Mouse (Mus musculus) forebrain, embryonic 11.5 days (tissue): ENCODE results near the gene Smg9. TPM values are rescaled to one million over a fixed set of nuclear protein-coding genes. Genes with fewer than 3 reads are reported as not detected.

Source experiments
- ATAC-seq: fragments of 200-750 bp; cut with Nextera tagmentation; replicated peaks from 2 replicates; pipeline ENCODE4 v1.8.0; 2017; ENCODE audit warnings: moderate TSS enrichment; ENCODE audit not compliant: low FRiP score
- DNase-seq: peaks from one replicate; pipeline ENCODE4 v3.0.0-alpha.2; 2017; ENCODE audit warnings: low spot score
- H3K27ac ChIP-seq: fragments of 300-500 bp; sonication (generic); 2 replicates; pipeline ENCODE4 v1.5.1; 2014; ENCODE audit warnings: low read depth, low read length
- H3K27me3 ChIP-seq: fragments of 300-500 bp; sonication (generic); 2 replicates; pipeline ENCODE4 v1.6.1; 2014; ENCODE audit warnings: mild to moderate bottlenecking, low read length, mixed read lengths; ENCODE audit not compliant: control insufficient read depth, insufficient read depth
- H3K36me3 ChIP-seq: fragments of 300-500 bp; sonication (generic); 2 replicates; pipeline ENCODE4 v1.6.1; 2014; ENCODE audit warnings: mild to moderate bottlenecking, low read length, moderate library complexity, mixed read lengths; ENCODE audit not compliant: control insufficient read depth, insufficient read depth
- H3K4me1 ChIP-seq: fragments of 300-500 bp; sonication (generic); replicated peaks from 2 replicates; pipeline ENCODE4 v1.6.1; 2014; ENCODE audit warnings: low read length, mixed read lengths; ENCODE audit not compliant: control insufficient read depth, insufficient read depth
- H3K4me2 ChIP-seq: fragments of 300-500 bp; sonication (generic); 2 replicates; pipeline ENCODE4 v1.6.1; 2014; ENCODE audit warnings: low read depth, mild to moderate bottlenecking, low read length, moderate library complexity, mixed read lengths; ENCODE audit not compliant: severe bottlenecking
- H3K4me3 ChIP-seq: fragments of 300-500 bp; sonication (generic); 2 replicates; pipeline ENCODE4 v1.5.1; 2014; ENCODE audit warnings: low read depth, low read length
- H3K9ac ChIP-seq: fragments of 300-500 bp; sonication (generic); 2 replicates; pipeline ENCODE4 v1.6.1; 2014; ENCODE audit warnings: low read length
- H3K9me3 ChIP-seq: fragments of 300-500 bp; sonication (generic); 2 replicates; pipeline ENCODE4 v1.6.1; 2016; ENCODE audit warnings: low read length, mixed read lengths; ENCODE audit not compliant: control insufficient read depth
- WGBS: fragments of 180-500 bp; shearing (Covaris S2); extraction: QIAGEN DNeasy Blood & Tissue Kit; methylation state at CpG from one replicate; pipeline ENCODE4 v1.1.7; 2014; 5-methylcytosine and 5-hydroxymethylcytosine counted together
- polyA plus RNA-seq: library from polyadenylated mRNA; unstranded; fragments of >200 nt; fragmentation: Nextera tagmentation; extraction: Ambion mirVana; gene quantifications from 2 replicates; pipeline ENCODE4 v1.2.1, GENCODE M21; 2014

Gene Smg9
- polyA plus RNA-seq, 1 experiment from 2014 or later = 29.6 TPM

DNA sequence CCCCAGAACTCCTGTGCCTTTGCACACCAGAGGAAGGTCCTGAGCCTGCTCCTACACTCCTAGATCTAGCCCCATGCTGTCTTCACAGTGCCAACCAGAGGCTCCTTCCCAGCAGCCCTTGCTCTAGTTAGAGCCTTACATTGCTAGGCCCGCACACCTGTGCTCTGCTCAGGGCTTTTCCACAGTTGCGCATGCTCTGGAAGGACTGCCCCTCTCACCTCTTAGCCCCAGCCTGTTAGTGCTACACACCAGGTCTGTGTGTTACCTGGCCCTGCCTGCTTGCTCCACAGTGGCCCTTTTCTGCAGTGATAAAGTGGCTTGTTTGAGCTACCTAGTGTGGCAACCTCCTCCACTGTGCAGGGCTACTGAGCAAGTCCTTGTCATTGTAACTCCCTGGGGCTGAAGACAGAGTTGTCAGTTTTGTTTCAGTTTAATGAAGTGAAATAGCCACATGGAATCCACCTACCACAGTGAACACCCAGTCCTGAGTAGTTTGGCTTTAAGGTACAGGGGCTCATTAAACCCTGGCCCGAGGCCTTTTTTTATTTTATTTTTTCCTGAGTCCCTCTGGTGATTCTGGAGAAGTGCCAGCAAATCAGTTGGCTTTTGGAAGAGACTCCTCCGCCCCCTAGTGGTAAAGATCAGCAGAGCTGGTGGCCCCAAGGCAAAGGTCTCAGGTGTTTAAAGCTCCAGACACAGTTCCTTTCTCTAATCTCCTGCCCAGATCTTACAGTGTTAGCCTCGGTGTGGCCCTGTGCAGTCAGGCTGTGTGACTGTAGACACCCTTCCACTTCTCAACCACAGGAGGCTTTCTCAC, 7.3 kb downstream of the Smg9 start:
- WGBS = 53% methylated on average over 5 of the region's 5 CpGs
- Histone ChIP-seq H3K36me3 (no peaks in the 10 kb centered on the region; the same call in 1 of the 2 replicates), H3K9me3 (peaks cover 3% of the 10 kb centered on the region; the same call in 1 of the 2 replicates), H3K4me1 (no peaks in the 10 kb centered on the region), H3K27ac (no peak overlapping the region), H3K4me2 (no peak overlapping the region), H3K4me3 (no peak overlapping the region), H3K27me3 (no peaks in the 10 kb centered on the region), H3K9ac (no peak overlapping the region)
- ATAC-seq (peak; percentile 48), DNase-seq (peak; percentile 82)

GRCm38 (mm10) chr7:24408186-24408585, 8.8 kb downstream of the Smg9 start:
- H3K4me3 ChIP-seq = no peak overlapping the region
- ATAC-seq = no peak
- H3K4me1 ChIP-seq = no peaks in the 10 kb centered on the region
- H3K9ac ChIP-seq = no peak overlapping the region
- DNase-seq = no peak
- H3K27me3 ChIP-seq = no peaks in the 10 kb centered on the region
- WGBS = 95% methylated on average over 9 of the region's 9 CpGs
- no peak overlapping the region for H3K27ac ChIP-seq
- H3K9me3 ChIP-seq = no peaks in the 10 kb centered on the region
- H3K4me2 ChIP-seq = no peak overlapping the region
- no peaks in the 10 kb centered on the region; the same call in 1 of the 2 replicates for H3K36me3 ChIP-seq

GRCm38 (mm10) chr7:24410123-24410522, 10.7 kb downstream of the Smg9 start:
- H3K27ac ChIP-seq = no peak overlapping the region
- no peaks in the 10 kb centered on the region; the same call in 1 of the 2 replicates for H3K36me3 ChIP-seq
- WGBS = 88% methylated on average over 6 of the region's 6 CpGs
- H3K4me3 ChIP-seq = no peak overlapping the region
- H3K9me3 ChIP-seq = no peaks in the 10 kb centered on the region
- no peak for DNase-seq
- no peak overlapping the region for H3K9ac ChIP-seq
- H3K27me3 ChIP-seq = no peaks in the 10 kb centered on the region
- no peak overlapping the region for H3K4me2 ChIP-seq
- ATAC-seq = no peak
- H3K4me1 ChIP-seq = no peaks in the 10 kb centered on the region

DNA sequence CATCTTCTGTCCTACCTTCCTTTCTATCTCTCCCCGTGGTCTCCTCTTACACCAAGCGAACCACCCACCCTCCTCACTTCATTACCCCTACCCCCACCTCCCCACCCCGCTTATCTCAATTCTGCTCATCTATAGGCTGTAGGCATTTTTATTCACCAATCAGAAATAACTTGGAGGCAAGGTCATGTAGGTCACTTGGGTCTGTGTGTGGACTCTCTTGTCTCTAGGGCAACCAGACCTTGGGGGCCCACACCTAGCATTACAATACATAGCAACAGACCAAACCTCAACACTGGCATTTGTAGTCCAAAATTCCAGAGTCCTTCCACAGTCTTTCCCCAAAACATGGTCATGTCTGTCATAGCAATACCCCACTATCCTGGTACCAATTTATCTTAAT, 11.4 kb downstream of the Smg9 start:
- Histone ChIP-seq H3K36me3 (no peaks in the 10 kb centered on the region; the same call in 1 of the 2 replicates), H3K27me3 (no peaks in the 10 kb centered on the region), H3K9me3 (no peaks in the 10 kb centered on the region), H3K4me3 (no peak overlapping the region), H3K4me2 (no peak overlapping the region), H3K27ac (no peak overlapping the region), H3K4me1 (no peaks in the 10 kb centered on the region), H3K9ac (no peak overlapping the region)
- no peak for ATAC-seq
- no peak for DNase-seq
- 83% methylated on average over 3 of the region's 3 CpGs for WGBS

DNA sequence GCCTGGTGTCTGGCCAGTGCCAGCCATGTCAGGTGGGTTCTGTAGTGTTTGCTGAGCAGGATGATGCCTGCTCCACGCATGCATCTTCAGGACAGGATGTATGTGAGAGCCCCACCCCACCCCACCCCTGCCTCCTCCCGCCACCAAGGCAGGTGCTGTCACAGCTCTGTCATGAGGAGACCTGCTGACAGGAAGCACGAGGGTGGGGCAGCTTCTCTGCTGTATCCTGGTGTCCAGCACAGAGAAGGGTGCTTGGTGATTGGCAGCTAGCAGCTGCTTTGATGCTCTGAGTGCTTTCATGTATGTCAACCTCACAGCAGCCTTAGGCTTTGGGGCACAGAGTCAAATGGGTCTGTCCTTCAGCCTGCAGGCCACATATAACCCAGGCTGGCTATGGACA, 14.2 kb downstream of the Smg9 start:
- DNase-seq (no peak), ATAC-seq (no peak)
- no peaks in the 10 kb centered on the region for H3K27me3 ChIP-seq
- H3K27ac ChIP-seq = no peak overlapping the region
- H3K36me3 ChIP-seq = no peaks in the 10 kb centered on the region; the same call in 1 of the 2 replicates
- H3K9ac ChIP-seq = no peak overlapping the region
- H3K4me1 ChIP-seq = no peaks in the 10 kb centered on the region
- H3K9me3 ChIP-seq = no peaks in the 10 kb centered on the region
- H3K4me3 ChIP-seq = no peak overlapping the region
- 92% methylated on average over 3 of the region's 3 CpGs for WGBS
- H3K4me2 ChIP-seq = no peak overlapping the region

DNA sequence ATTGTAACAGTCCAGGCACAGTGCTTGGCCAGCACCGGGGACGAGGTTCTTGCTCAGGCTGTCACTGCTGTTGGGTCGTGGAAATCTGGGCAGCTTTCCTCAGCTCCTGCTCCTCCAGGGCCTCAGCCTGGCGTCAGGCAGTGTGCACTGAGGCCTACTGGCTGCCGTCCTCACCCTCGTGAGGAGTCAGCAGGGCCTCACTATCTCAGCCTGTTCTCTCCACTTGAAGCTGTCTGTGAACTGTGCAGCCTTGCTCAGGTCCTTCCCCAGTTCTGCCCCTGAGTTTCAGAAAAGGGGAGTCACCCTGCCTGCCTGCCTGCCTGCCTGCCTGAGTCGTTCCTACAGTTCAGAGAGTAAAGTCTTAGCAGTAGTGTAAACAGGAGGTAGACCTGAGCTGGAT, 15.8 kb downstream of the Smg9 start:
- ATAC-seq (no peak), DNase-seq (no peak)
- no peak overlapping the region for H3K4me3 ChIP-seq
- 80% methylated on average over 7 of the region's 7 CpGs for WGBS
- no peaks in the 10 kb centered on the region for H3K27me3 ChIP-seq
- no peaks in the 10 kb centered on the region for H3K9me3 ChIP-seq
- no peaks in the 10 kb centered on the region; the same call in 1 of the 2 replicates for H3K36me3 ChIP-seq
- H3K4me1 ChIP-seq = peaks cover 10% of the 10 kb centered on the region
- no peak overlapping the region for H3K4me2 ChIP-seq
- no peak overlapping the region for H3K9ac ChIP-seq
- H3K27ac ChIP-seq = no peak overlapping the region

DNA sequence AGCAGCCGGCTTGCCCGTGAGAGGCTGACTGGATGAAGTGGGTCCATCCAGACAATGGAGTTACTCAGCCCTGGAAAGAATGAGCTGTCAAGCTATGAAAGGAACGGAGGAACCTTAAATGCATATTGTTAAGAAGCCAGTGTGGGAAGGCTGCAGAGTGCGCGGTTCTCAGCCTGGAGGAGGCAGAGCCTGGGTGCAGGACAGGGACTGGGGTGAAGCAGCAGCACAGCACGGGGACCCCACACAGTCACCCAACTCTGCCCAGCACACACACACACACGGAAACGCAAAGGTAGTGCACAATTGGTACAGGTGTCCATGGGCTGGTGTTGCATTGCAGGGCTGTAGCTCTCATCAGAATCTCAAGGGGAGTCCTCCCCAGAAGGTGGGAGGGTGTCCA, 20.2 kb downstream of the Smg9 start:
- Histone ChIP-seq H3K27me3 (no peaks in the 10 kb centered on the region), H3K27ac (peak overlapping the region; percentile 31; the same call in 1 of the 2 replicates), H3K36me3 (no peaks in the 10 kb centered on the region; the same call in 1 of the 2 replicates), H3K9me3 (no peaks in the 10 kb centered on the region), H3K4me1 (peaks cover 10% of the 10 kb centered on the region), H3K9ac (0 out of 2 replicates have a peak overlapping the region, but pooled peaks have one; percentile 16), H3K4me3 (no peak overlapping the region), H3K4me2 (no peak overlapping the region)
- ATAC-seq (no peak), DNase-seq (no peak)
- WGBS = 46% methylated on average over 8 of the region's 8 CpGs

- H3K4me3 ChIP-seq = no peak overlapping the region
- H3K36me3 ChIP-seq = no peaks in the 10 kb centered on the region; the same call in 1 of the 2 replicates
- peaks cover 10% of the 10 kb centered on the region for H3K4me1 ChIP-seq
- H3K9me3 ChIP-seq = no peaks in the 10 kb centered on the region
- no peak for ATAC-seq
- H3K4me2 ChIP-seq = no peak overlapping the region
- DNase-seq = no peak
- no peak overlapping the region; the same call in 1 of the 2 replicates for H3K9ac ChIP-seq
- WGBS = 76% methylated on average over 7 of the region's 7 CpGs
- H3K27me3 ChIP-seq = no peaks in the 10 kb centered on the region
- H3K27ac ChIP-seq = no peak overlapping the region
Observed at GRCm38 (mm10) chr7:24421648-24422047, 22.2 kb downstream of the Smg9 start.

DNA sequence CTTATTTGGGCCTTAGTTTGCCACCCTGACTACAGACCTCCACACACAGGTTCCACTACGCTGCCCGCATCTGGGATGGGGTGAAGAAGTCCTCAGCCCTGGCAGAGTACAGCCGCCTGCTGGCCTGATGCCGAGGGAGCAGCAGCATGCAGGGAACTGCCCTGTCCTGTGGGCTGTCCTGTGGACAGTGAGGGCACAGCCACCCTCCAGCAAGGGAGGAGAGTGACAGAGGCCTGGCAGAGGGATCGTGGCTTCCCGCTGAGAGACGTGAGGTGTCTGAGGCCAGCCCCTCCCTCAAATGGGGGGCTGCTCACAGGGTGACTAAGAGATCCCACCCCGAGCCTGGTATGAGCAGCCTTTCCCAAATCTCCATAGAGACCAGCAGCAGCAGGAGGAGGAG, 22.8 kb downstream of the Smg9 start:
- ATAC-seq (no peak), DNase-seq (no peak)
- H3K36me3 ChIP-seq = no peaks in the 10 kb centered on the region; the same call in 1 of the 2 replicates
- H3K4me2 ChIP-seq = no peak overlapping the region
- no peaks in the 10 kb centered on the region for H3K27me3 ChIP-seq
- H3K4me3 ChIP-seq = no peak overlapping the region
- H3K9ac ChIP-seq = no peak overlapping the region; the same call in 1 of the 2 replicates
- no peaks in the 10 kb centered on the region for H3K9me3 ChIP-seq
- H3K27ac ChIP-seq = no peak overlapping the region
- WGBS = 85% methylated on average over 8 of the region's 8 CpGs
- peaks cover 10% of the 10 kb centered on the region for H3K4me1 ChIP-seq
